Mouse (Mus musculus) brain, embryonic 14.5 days (tissue): ENCODE results near the gene Tmem8b.

Experiments used
- CTCF ChIP-seq: fragments of 200-500 bp; IDR thresholded peaks from 2 replicates; pipeline ENCODE4 v1.5.1; 2012; ENCODE audit warnings: inconsistent platforms, mild to moderate bottlenecking, moderate library complexity, borderline replicate concordance; ENCODE audit not compliant: insufficient read depth, insufficient read length; ENCODE audit errors: extremely low read depth
- POLR2A ChIP-seq: fragments of 200-500 bp; IDR thresholded peaks from 2 replicates; pipeline ENCODE4 v1.6.1; 2012; ENCODE audit warnings: mild to moderate bottlenecking, inconsistent platforms, borderline replicate concordance; ENCODE audit not compliant: poor library complexity, insufficient read depth, insufficient read length, severe bottlenecking; ENCODE audit errors: extremely low read depth

- TF ChIP-seq CTCF (no peak), POLR2A (no peak)
These were observed 59.8 kb downstream of the Tmem8b start for GRCm38 (mm10) chr4:43728576-43728954.
